Mouse (Mus musculus) MEL (cell line): Measurements from ENCODE around the gene Casp1.

Source experiments
- EP300 ChIP-seq, 2 experiments: IDR thresholded peaks; 2 replicates each; pipeline ENCODE4 v1.6.1; 2011; ENCODE audit warnings: improper control_type of control experiment in 2 of 2, low read length in 2 of 2, low read depth in 1 of 2, mild to moderate bottlenecking in 1 of 2
- MEF2A ChIP-seq: IDR thresholded peaks from 2 replicates; pipeline ENCODE4 v1.6.1; 2014; ENCODE audit warnings: low read depth, mild to moderate bottlenecking, inconsistent platforms, low read length, improper control_type of control experiment; ENCODE audit not compliant: poor library complexity, insufficient replicate concordance, severe bottlenecking; ENCODE audit errors: extremely low read depth
- POLR2A ChIP-seq, 2 experiments: IDR thresholded peaks; 2 replicates each; pipeline ENCODE4 v1.6.1; 2011 to 2012; ENCODE audit warnings: low read length in 2 of 2, mild to moderate bottlenecking in 2 of 2, control low read depth in 1 of 2, improper control_type of control experiment in 1 of 2, low read depth in 1 of 2, moderate library complexity in 1 of 2; ENCODE audit not compliant: control insufficient read depth in 1 of 2, insufficient read depth in 1 of 2, poor library complexity in 1 of 2

DNA sequence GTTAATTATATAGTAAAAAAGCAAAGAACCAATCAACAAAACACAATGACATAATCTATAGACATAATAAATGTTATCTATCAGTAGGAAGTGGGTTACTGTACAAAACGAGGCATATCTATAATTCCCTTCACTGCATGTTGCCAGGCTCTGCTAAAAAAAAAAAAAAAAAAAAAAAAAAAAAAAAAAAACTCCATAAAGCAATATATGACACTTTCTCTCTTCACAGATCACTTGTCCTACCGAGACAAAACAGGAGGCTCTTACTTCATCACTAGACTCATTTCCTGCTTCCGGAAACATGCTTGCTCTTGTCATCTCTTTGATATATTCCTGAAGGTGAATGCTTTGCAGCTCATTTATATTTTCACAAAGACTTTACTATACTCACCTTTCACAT is 29.9 kb downstream of the Casp1 start:
- TF ChIP-seq POLR2A (IDR thresholded peaks at IDR 0.05; ENCODE audit: control insufficient read depth in 1 of 2, insufficient read depth in 1 of 2, low read depth in 1 of 2, low read length in 2 of 2, poor library complexity in 1 of 2) (no peak), EP300 (IDR thresholded peaks at IDR 0.05; ENCODE audit: low read depth in 1 of 2, low read length in 2 of 2) (no peak), MEF2A (no peak)
